Mouse (Mus musculus): Measurements from ENCODE around the gene Kcnj10.

GRCm38 (mm10) chr1:172349916-172350812 is 9.2 kb downstream of the Kcnj10 start:
- TF ChIP-seq CTCF (IDR thresholded peaks at IDR 0.05; ENCODE audit: low read depth, low read length) (no peak), TAL1 (conservative IDR thresholded peaks at IDR 0.05; ENCODE audit: low read depth, low read length) (no peak), GATA2 (IDR thresholded peaks at IDR 0.05; ENCODE audit: borderline replicate concordance, low read depth, low read length) (no peak), POLR2AphosphoS5 (IDR thresholded peaks at IDR 0.05; ENCODE audit: insufficient replicate concordance, low read depth, low read length) (no peak), GATA1 (IDR thresholded peaks at IDR 0.05; ENCODE audit: borderline replicate concordance, low read length) (no peak)
